Mouse (Mus musculus): Measurements from ENCODE around the gene Hs3st6. TPM values are rescaled to one million over a fixed set of nuclear protein-coding genes. Genes with fewer than 3 reads are reported as not detected.
A peak's percentile ranks its signal among the peaks of the same experiment; 100 is the strongest.

Gene Hs3st6
- total and polyA plus RNA-seq, 3 experiments = not detected

DNA sequence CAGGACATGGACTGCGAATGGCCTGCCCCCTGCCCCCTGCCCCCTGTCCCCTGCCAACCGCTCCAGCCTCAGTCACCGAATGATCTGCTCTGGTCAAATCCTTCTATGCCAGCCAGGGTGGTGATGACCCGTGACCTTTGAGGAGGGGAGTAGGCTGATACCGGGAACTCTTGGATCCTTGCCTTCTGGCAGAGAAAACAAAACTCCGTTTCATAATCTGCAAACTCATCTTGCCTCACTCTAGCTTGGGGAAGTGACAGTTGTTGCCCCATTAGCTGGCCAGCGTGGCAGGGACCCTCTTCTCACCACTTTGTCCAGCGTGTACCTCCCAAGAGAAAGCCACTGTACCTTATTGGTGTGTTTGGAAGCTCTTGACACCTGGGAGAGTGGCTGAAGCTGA lies 10.5 kb upstream of the Hs3st6 start:
- no peak overlapping the region for H3K4me3 ChIP-seq (ENCODE audit: low read depth, low read length)
- H3K36me3 ChIP-seq (replicated peaks) = peaks cover 44% of the 10 kb centered on the region
- H3K9me3 ChIP-seq (replicated peaks) = no peaks in the 10 kb centered on the region
- ATAC-seq (ENCODE audit: extremely low read depth, insufficient number of reproducible peaks, low FRiP score, poor library complexity, severe bottlenecking) (no peak), DNase-seq (ENCODE audit: low spot score) (no peak)
- peaks cover 13% of the 10 kb centered on the region for H3K27me3 ChIP-seq (ENCODE audit: insufficient read depth, low read length)
- no peak for TF ChIP-seq POLR2AphosphoS5 (IDR thresholded peaks at IDR 0.05; ENCODE audit: insufficient replicate concordance, low read depth, low read length)
- peaks cover 16% of the 10 kb centered on the region for H3K4me1 ChIP-seq (ENCODE audit: insufficient read depth, low read depth, low read length)

DNA sequence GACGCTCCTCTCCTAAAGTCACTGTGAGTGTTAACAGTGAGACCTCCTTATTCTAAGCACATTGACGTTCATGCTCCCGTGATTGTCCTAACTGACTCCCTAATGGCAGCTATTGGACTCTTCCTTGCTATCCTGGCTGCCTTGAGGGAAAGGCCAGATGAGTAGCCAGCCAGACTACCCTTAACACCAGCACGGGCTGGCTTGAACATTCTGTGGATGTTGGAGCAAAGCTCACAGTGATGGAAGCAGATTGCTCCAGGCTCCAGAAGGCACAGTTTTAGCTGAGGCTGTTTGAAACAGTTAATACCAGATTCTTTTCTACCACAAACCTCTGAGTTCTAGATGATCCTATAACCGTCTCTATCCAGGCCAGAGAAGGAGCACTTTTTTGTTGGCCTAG lies 8.9 kb upstream of the Hs3st6 start:
- Histone ChIP-seq H3K36me3 (replicated peaks) (peaks cover 41% of the 10 kb centered on the region), H3K27me3 (ENCODE audit: insufficient read depth, low read length) (peaks cover 25% of the 10 kb centered on the region), H3K4me3 (ENCODE audit: low read depth, low read length) (no peak overlapping the region), H3K9me3 (replicated peaks) (no peaks in the 10 kb centered on the region), H3K4me1 (ENCODE audit: insufficient read depth, low read depth, low read length) (peaks cover 7% of the 10 kb centered on the region)
- DNase-seq (ENCODE audit: low spot score) (no peak), ATAC-seq (ENCODE audit: extremely low read depth, insufficient number of reproducible peaks, low FRiP score, poor library complexity, severe bottlenecking) (no peak)
- TF ChIP-seq CTCF (IDR thresholded peaks at IDR 0.05; ENCODE audit: low read depth, low read length) = no peak
- TF ChIP-seq POLR2AphosphoS5 (IDR thresholded peaks at IDR 0.05; ENCODE audit: insufficient replicate concordance, low read depth, low read length) = no peak
- TF ChIP-seq GATA2 (IDR thresholded peaks at IDR 0.05; ENCODE audit: borderline replicate concordance, low read depth, low read length) = no peak
- TF ChIP-seq GATA1 (IDR thresholded peaks at IDR 0.05; ENCODE audit: borderline replicate concordance, low read length) = no peak
- TF ChIP-seq TAL1 (conservative IDR thresholded peaks at IDR 0.05; ENCODE audit: low read depth, low read length) = no peak

DNA sequence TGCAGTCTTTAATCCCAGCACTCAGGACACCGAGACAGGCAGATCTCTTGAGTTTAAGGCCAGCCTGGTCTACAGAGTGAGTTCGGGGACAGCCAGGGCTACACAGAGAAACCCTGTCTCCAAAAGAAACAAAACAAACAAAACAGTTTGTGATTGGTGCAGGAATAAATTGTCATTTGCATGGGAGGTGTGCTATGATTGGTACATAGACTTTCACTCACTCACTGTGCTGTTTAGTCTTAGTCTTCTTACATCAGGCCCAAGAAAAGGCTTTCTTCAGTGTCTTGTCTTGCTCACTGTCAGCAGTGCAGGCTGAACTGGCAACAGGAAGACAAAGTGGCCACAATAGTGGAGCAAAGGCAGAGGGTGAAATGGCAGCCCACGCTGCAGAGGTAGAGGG lies 8.4 kb upstream of the Hs3st6 start:
- Histone ChIP-seq H3K36me3 (replicated peaks) (peaks cover 37% of the 10 kb centered on the region), H3K4me3 (ENCODE audit: low read depth, low read length) (no peak overlapping the region), H3K9me3 (replicated peaks) (no peaks in the 10 kb centered on the region), H3K4me1 (ENCODE audit: insufficient read depth, low read depth, low read length) (peaks cover 4% of the 10 kb centered on the region), H3K27me3 (ENCODE audit: insufficient read depth, low read length) (peaks cover 25% of the 10 kb centered on the region)
- DNase-seq (ENCODE audit: low spot score) = no peak
- no peak for TF ChIP-seq POLR2AphosphoS5 (IDR thresholded peaks at IDR 0.05; ENCODE audit: insufficient replicate concordance, low read depth, low read length)
- no peak for TF ChIP-seq CTCF (IDR thresholded peaks at IDR 0.05; ENCODE audit: low read depth, low read length)
- no peak for TF ChIP-seq GATA2 (IDR thresholded peaks at IDR 0.05; ENCODE audit: borderline replicate concordance, low read depth, low read length)
- no peak for ATAC-seq (ENCODE audit: extremely low read depth, insufficient number of reproducible peaks, low FRiP score, poor library complexity, severe bottlenecking)

DNA sequence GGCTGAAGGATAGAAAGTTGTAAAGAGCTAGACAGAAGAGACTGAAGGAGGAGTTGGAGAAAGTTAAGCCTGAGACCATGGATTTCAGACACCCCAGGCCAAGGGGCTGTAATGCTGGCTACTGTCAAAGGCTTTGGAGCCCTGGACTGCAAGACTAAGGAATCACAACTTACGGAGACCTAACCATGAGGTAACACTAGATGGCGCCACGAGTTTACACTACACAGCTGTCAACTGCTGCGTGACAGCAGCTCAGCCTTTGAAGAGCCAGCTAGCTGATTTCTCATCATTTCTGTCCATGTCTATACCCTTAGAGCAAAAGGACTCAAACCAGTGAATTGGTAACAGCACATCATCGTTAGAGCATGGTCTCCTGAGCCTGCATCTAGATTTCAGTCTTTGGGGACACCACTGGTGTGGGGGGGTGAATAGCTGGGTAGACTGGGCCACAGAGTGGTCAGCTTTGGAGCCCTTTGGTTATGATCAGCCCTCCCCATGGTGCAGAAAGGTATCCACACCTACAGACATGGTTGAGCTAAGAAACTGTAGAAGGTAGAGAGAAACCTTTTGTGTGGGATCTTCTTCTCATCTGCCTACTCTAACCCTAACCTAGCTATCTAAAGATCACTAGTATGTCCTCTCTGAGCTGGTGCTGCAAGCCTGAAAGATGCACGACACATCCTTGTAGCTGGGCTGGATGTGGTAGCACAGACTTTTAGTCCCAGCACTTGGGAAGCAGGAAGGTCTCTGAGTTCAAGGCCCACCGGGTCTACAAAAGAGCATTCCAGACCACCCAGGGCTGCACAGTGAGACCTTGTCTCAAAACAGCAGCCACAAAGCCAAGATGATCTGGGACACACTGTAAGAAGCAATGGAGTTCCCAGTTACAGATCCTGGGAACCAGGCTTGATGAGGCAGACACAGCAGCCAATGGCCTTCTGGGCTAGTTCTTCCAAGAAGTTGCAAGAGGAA lies 7.0 kb upstream of the Hs3st6 start:
- Histone ChIP-seq H3K4me1 (ENCODE audit: insufficient read depth, low read depth, low read length) (peaks cover 3% of the 10 kb centered on the region), H3K36me3 (replicated peaks) (peaks cover 24% of the 10 kb centered on the region), H3K4me3 (ENCODE audit: low read depth, low read length) (no peak overlapping the region), H3K9me3 (replicated peaks) (no peaks in the 10 kb centered on the region), H3K27me3 (ENCODE audit: insufficient read depth, low read length) (peaks cover 34% of the 10 kb centered on the region)
- TF ChIP-seq CTCF (IDR thresholded peaks at IDR 0.05; ENCODE audit: low read depth, low read length) = peak; percentile 80
- TF ChIP-seq POLR2AphosphoS5 (IDR thresholded peaks at IDR 0.05; ENCODE audit: insufficient replicate concordance, low read depth, low read length) = no peak
- no peak for TF ChIP-seq GATA2 (IDR thresholded peaks at IDR 0.05; ENCODE audit: borderline replicate concordance, low read depth, low read length)
- DNase-seq (ENCODE audit: low spot score) (peak; percentile 72), ATAC-seq (ENCODE audit: extremely low read depth, insufficient number of reproducible peaks, low FRiP score, poor library complexity, severe bottlenecking) (no peak)

DNA sequence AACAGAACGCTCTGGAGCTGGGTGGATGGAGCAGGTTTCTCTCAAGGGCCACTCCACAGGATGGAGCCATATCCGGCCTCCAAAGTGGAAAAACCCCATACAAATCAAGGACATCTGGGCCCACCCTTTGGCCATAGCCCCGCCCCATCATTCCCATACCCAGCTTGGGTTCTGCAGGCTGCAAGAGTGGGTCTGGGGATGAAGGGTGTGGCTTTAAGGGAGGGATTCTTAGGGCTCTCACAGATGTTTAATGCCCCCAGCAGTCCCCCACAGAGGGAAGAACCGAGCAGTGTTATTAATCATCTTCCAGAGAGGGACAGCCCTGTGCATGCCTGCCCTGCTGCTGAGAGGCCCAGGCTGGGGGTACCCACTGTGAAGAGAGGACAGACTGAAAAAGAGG lies 5.8 kb upstream of the Hs3st6 start:
- ATAC-seq (ENCODE audit: extremely low read depth, insufficient number of reproducible peaks, low FRiP score, poor library complexity, severe bottlenecking) (no peak), DNase-seq (ENCODE audit: low spot score) (no peak)
- no peak overlapping the region for H3K4me3 ChIP-seq (ENCODE audit: low read depth, low read length)
- H3K27me3 ChIP-seq (ENCODE audit: insufficient read depth, low read length) = peaks cover 45% of the 10 kb centered on the region
- peaks cover 3% of the 10 kb centered on the region for H3K4me1 ChIP-seq (ENCODE audit: insufficient read depth, low read depth, low read length)
- H3K9me3 ChIP-seq (replicated peaks) = no peaks in the 10 kb centered on the region
- peaks cover 12% of the 10 kb centered on the region for H3K36me3 ChIP-seq (replicated peaks)
- TF ChIP-seq GATA1 (IDR thresholded peaks at IDR 0.05; ENCODE audit: borderline replicate concordance, low read length) = no peak
- TF ChIP-seq TAL1 (conservative IDR thresholded peaks at IDR 0.05; ENCODE audit: low read depth, low read length) = no peak
- TF ChIP-seq GATA2 (IDR thresholded peaks at IDR 0.05; ENCODE audit: borderline replicate concordance, low read depth, low read length) = no peak
- no peak for TF ChIP-seq CTCF (IDR thresholded peaks at IDR 0.05; ENCODE audit: low read depth, low read length)
- TF ChIP-seq POLR2AphosphoS5 (IDR thresholded peaks at IDR 0.05; ENCODE audit: insufficient replicate concordance, low read depth, low read length) = no peak

DNA sequence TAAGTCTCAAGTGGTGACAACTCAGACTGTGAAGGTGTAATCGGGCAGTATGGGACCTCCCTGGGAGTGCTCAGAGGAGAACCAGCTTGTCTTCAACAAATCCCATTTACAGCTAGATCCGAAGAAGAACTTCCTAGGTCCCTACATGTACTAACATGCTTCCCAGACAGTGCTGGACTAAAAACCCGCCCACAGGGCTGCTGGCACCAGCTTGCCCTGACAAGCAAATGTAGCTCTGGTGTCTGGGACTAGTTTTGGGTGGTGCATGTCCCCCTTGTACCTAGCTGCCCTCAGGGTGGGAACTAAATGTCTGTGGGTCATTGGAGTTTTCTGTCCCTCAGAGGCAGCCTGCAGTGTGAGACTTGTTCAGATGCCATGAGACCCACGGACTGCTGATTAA lies 1.3 kb upstream of the Hs3st6 start:
- no peak for ATAC-seq (ENCODE audit: extremely low read depth, insufficient number of reproducible peaks, low FRiP score, poor library complexity, severe bottlenecking)
- H3K36me3 ChIP-seq (replicated peaks) = no peaks in the 10 kb centered on the region
- peaks cover 9% of the 10 kb centered on the region for H3K4me1 ChIP-seq (ENCODE audit: insufficient read depth, low read depth, low read length)
- no peak overlapping the region for H3K4me3 ChIP-seq (ENCODE audit: low read depth, low read length)
- H3K9me3 ChIP-seq (replicated peaks) = no peaks in the 10 kb centered on the region
- H3K27me3 ChIP-seq (ENCODE audit: insufficient read depth, low read length) = peaks cover 72% of the 10 kb centered on the region
- TF ChIP-seq CTCF (IDR thresholded peaks at IDR 0.05; ENCODE audit: low read depth, low read length) (no peak), GATA1 (IDR thresholded peaks at IDR 0.05; ENCODE audit: borderline replicate concordance, low read length) (no peak), TAL1 (conservative IDR thresholded peaks at IDR 0.05; ENCODE audit: low read depth, low read length) (no peak), POLR2AphosphoS5 (IDR thresholded peaks at IDR 0.05; ENCODE audit: insufficient replicate concordance, low read depth, low read length) (no peak), GATA2 (IDR thresholded peaks at IDR 0.05; ENCODE audit: borderline replicate concordance, low read depth, low read length) (no peak)
- no peak for DNase-seq (ENCODE audit: low spot score)

Data from G1E (cell line).